Mouse (Mus musculus): ENCODE data around the gene Ebf4. TPM values are rescaled to one million over a fixed set of nuclear protein-coding genes. Genes with fewer than 3 reads are reported as not detected.

Gene Ebf4
- polyA plus RNA-seq, 1 experiment from 2014 or later = 3.6 TPM

- Histone ChIP-seq H3K9ac (ENCODE audit: low read length) (no peak overlapping the region), H3K36me3 (ENCODE audit: control insufficient read depth, insufficient read depth, low read length) (no peaks in the 10 kb centered on the region), H3K27me3 (replicated peaks; ENCODE audit: control insufficient read depth, insufficient read depth, low read length) (no peaks in the 10 kb centered on the region), H3K4me1 (replicated peaks; ENCODE audit: control insufficient read depth, insufficient read depth, low read length) (no peaks in the 10 kb centered on the region), H3K27ac (ENCODE audit: low read depth) (no peak overlapping the region), H3K4me3 (ENCODE audit: low read depth, low read length) (no peak overlapping the region), H3K4me2 (ENCODE audit: low read length) (no peak overlapping the region), H3K9me3 (ENCODE audit: control insufficient read depth, low read length) (peaks cover 3% of the 10 kb centered on the region; the same call in 1 of the 2 replicates)
- DNase-seq (ENCODE audit: low spot score) = no peak
- 74% methylated on average over 6 of the region's 6 CpGs for WGBS
- ATAC-seq (replicated peaks; ENCODE audit: low FRiP score, low TSS enrichment, low read depth) = no peak
Observed at GRCm38 (mm10) chr2:130383895-130384294, 88.9 kb downstream of the Ebf4 start.

- Histone ChIP-seq H3K27me3 (replicated peaks; ENCODE audit: control insufficient read depth, insufficient read depth, low read length) (no peaks in the 10 kb centered on the region), H3K9me3 (ENCODE audit: control insufficient read depth, low read length) (peaks cover 3% of the 10 kb centered on the region; the same call in 1 of the 2 replicates), H3K4me1 (replicated peaks; ENCODE audit: control insufficient read depth, insufficient read depth, low read length) (no peaks in the 10 kb centered on the region), H3K9ac (ENCODE audit: low read length) (no peak overlapping the region), H3K36me3 (ENCODE audit: control insufficient read depth, insufficient read depth, low read length) (peaks cover 7% of the 10 kb centered on the region), H3K27ac (ENCODE audit: low read depth) (no peak overlapping the region), H3K4me3 (ENCODE audit: low read depth, low read length) (no peak overlapping the region), H3K4me2 (ENCODE audit: low read length) (no peak overlapping the region)
- ATAC-seq (replicated peaks; ENCODE audit: low FRiP score, low TSS enrichment, low read depth) (no peak), DNase-seq (ENCODE audit: low spot score) (no peak)
- 92% methylated on average over 1 of the region's 1 CpGs for WGBS
Observed at GRCm38 (mm10) chr2:130386212-130386611, 91.2 kb downstream of the Ebf4 start.

DNA sequence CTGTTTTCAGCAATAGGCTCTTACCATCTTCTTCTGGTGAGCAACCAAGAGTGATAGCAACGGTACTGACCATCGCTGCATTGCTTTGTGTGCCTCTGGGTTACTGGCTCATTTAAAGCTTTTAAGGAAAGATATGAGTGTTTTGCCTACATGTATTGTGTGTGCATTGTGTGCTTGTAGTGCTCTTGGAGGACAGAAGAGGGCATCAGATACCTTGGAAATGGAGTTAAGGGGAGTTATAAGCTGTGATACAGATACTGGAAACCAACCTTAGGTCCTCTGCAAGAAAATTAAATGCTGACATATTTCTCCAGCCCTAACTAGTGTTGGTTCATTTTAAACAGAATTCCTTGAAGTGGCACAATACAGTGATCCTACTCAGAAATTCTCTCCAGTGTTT is 93.8 kb downstream of the Ebf4 start:
- Histone ChIP-seq H3K9me3 (ENCODE audit: control insufficient read depth, low read length) (peaks cover 3% of the 10 kb centered on the region; the same call in 1 of the 2 replicates), H3K9ac (ENCODE audit: low read length) (no peak overlapping the region), H3K4me2 (ENCODE audit: low read length) (no peak overlapping the region), H3K4me1 (replicated peaks; ENCODE audit: control insufficient read depth, insufficient read depth, low read length) (no peaks in the 10 kb centered on the region), H3K4me3 (ENCODE audit: low read depth, low read length) (no peak overlapping the region), H3K27ac (ENCODE audit: low read depth) (no peak overlapping the region), H3K27me3 (replicated peaks; ENCODE audit: control insufficient read depth, insufficient read depth, low read length) (no peaks in the 10 kb centered on the region), H3K36me3 (ENCODE audit: control insufficient read depth, insufficient read depth, low read length) (peaks cover 23% of the 10 kb centered on the region)
- no peak for ATAC-seq (replicated peaks; ENCODE audit: low FRiP score, low TSS enrichment, low read depth)
- WGBS = 77% methylated on average over 2 of the region's 2 CpGs
- DNase-seq (ENCODE audit: low spot score) = no peak

DNA sequence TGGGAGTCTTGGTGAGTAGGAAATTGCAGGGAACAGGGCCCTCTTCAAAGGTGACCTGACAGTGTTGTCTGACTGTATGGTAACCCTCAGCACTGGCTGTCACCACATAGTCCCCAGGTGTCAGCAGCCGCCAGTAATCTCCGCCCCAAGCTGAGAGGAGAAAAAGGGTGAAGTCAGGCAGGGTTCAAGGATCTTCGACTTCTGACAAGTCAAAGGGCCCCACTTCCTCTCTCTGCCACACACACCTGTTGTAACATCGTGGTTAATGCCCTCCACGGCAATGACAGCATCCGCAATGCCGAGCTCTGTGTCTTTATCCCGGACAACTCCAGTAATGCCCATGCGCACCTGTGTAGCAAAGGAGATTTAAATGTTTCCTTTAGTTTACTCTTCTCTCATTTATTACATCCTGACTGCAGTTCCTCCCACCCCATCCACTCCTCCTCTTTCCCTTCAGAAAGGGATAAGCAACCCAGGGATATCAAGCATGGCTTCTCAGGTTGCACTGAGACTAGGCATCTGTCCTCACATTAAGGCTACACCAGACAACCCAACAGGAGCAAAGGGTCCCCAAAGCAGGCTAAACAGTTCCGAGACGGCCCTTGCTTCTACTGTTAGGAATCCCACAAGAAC is 96.1 kb downstream of the Ebf4 start:
- DNase-seq (ENCODE audit: low spot score) = no peak
- H3K9ac ChIP-seq (ENCODE audit: low read length) = no peak overlapping the region
- no peaks in the 10 kb centered on the region for H3K9me3 ChIP-seq (ENCODE audit: control insufficient read depth, low read length)
- H3K4me1 ChIP-seq (replicated peaks; ENCODE audit: control insufficient read depth, insufficient read depth, low read length) = no peaks in the 10 kb centered on the region
- H3K4me3 ChIP-seq (ENCODE audit: low read depth, low read length) = no peak overlapping the region
- H3K4me2 ChIP-seq (ENCODE audit: low read length) = no peak overlapping the region
- 81% methylated on average over 11 of the region's 11 CpGs for WGBS
- no peaks in the 10 kb centered on the region for H3K27me3 ChIP-seq (replicated peaks; ENCODE audit: control insufficient read depth, insufficient read depth, low read length)
- H3K27ac ChIP-seq (ENCODE audit: low read depth) = no peak overlapping the region
- H3K36me3 ChIP-seq (ENCODE audit: control insufficient read depth, insufficient read depth, low read length) = peaks cover 36% of the 10 kb centered on the region
- no peak for ATAC-seq (replicated peaks; ENCODE audit: low FRiP score, low TSS enrichment, low read depth)

DNA sequence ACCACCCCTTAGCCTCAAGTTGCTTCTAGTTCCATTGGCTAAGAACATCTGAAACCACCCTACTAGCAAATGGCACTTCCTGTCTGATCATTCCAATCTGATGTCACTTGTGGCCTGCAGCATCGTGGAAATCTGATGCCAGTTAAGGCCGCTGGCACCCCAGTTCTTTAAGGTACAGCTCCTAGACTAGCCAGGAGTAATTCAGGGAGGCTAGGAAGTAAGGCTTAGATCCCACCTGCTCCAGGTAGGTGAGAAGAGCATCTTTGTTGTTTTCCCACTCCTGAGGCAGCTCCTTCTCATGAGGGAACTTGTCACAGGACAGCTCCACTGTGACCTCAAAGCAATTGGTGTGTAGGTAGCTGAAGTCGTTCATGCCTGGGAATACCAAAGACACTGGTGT is 97.9 kb downstream of the Ebf4 start:
- Histone ChIP-seq H3K36me3 (ENCODE audit: control insufficient read depth, insufficient read depth, low read length) (peaks cover 36% of the 10 kb centered on the region), H3K4me2 (ENCODE audit: low read length) (no peak overlapping the region), H3K4me1 (replicated peaks; ENCODE audit: control insufficient read depth, insufficient read depth, low read length) (peaks cover 7% of the 10 kb centered on the region; the same call in 1 of the 2 replicates), H3K9me3 (ENCODE audit: control insufficient read depth, low read length) (no peaks in the 10 kb centered on the region), H3K4me3 (ENCODE audit: low read depth, low read length) (no peak overlapping the region), H3K27me3 (replicated peaks; ENCODE audit: control insufficient read depth, insufficient read depth, low read length) (no peaks in the 10 kb centered on the region), H3K9ac (ENCODE audit: low read length) (no peak overlapping the region), H3K27ac (ENCODE audit: low read depth) (no peak overlapping the region)
- no peak for DNase-seq (ENCODE audit: low spot score)
- no peak for ATAC-seq (replicated peaks; ENCODE audit: low FRiP score, low TSS enrichment, low read depth)
- whole genome bisulfite sequencing = 85% methylated on average over 3 of the region's 3 CpGs

DNA sequence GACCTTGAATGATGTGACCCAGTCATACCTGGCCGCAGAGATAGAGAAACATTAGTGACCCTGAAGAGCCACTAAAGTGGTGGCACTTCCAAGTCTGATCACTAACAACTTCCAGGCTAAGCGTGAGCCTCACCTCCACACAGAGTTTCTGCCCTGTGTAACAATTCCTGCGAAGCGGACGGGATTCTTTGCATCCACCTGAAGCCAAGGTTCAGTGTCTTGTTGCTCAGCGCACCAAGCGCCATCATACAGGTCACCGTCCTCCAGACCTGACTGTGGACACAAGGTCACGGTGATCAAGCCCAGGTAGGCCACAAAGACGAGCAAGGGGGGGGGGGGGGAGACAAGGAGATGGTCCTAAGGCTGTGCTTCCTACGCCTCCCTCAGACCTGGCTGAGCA is 100.7 kb downstream of the Ebf4 start:
- 96% methylated on average over 11 of the region's 11 CpGs for WGBS

DNA sequence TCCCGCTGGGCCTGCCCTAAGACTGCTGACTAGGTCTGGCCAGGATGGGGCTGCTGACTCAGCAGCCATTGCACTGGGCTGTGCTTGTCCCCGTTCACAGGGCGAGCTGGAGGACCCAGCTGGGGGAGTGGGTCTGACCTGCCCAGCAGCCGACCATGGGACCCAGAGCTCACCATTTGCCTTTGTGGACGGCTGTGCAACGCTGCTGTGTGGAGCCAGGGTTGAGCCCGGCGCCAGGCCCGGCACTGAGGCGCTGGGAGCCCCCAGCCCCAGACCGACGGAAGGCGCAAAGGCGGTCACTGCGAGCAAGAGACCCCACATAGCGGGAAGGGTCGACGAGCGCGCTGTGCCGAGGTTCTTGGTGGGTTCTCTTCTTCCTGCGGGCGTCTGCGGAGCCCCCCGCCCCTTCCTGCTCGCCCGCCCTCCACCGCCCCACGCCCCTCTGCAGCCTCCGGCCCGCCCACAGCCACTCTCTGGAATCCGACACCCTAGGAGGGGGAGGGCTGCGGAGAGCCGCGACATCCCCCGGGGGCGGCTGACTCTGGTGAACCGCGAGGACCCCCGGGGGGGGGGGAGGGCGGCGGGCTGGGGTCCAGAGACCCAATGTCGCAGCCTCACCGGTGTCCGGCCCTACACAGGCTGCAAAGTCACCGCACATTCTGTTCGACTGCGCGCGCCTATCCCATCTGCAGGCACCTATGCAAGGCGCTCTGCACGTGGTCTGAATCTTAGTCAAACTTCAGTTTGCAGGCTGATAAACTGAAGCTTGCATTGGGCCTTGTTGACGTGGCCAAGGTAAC is 102.4 kb downstream of the Ebf4 start, which contains the start of gene Cpxm1:
Gene Cpxm1 (minus strand): TSS at position 389 of the 800 bp plus-strand sequence.
- Histone ChIP-seq H3K4me2 (ENCODE audit: low read length) (peak within 1 kb of the TSS; percentile 81), H3K9ac (ENCODE audit: low read length) (peak within 1 kb of the TSS; percentile 60), H3K27me3 (replicated peaks; ENCODE audit: control insufficient read depth, insufficient read depth, low read length) (no peaks in the 10 kb centered on the region; the same call in 1 of the 2 replicates), H3K4me1 (replicated peaks; ENCODE audit: control insufficient read depth, insufficient read depth, low read length) (peaks cover 9% of the 10 kb centered on the region; the same call in 1 of the 2 replicates), H3K4me3 (ENCODE audit: low read depth, low read length) (peak within 1 kb of the TSS; percentile 61), H3K27ac (ENCODE audit: low read depth) (peak within 1 kb of the TSS; percentile 24; the same call in 1 of the 2 replicates), H3K9me3 (ENCODE audit: control insufficient read depth, low read length) (no peaks in the 10 kb centered on the region), H3K36me3 (ENCODE audit: control insufficient read depth, insufficient read depth, low read length) (peaks cover 27% of the 10 kb centered on the region)
- under 1% methylated on average over 43 of the region's 53 CpGs for WGBS
- ATAC-seq (replicated peaks; ENCODE audit: low FRiP score, low TSS enrichment, low read depth) (peak; percentile 93), DNase-seq (ENCODE audit: low spot score) (peak; percentile 87)

More for the DNA sequence above, 100.7 kb downstream of the Ebf4 start:
- DNase-seq (ENCODE audit: low spot score) (no peak), ATAC-seq (replicated peaks; ENCODE audit: low FRiP score, low TSS enrichment, low read depth) (no peak)
- no peak overlapping the region for H3K4me3 ChIP-seq (ENCODE audit: low read depth, low read length)
- no peak overlapping the region for H3K27ac ChIP-seq (ENCODE audit: low read depth)
- H3K36me3 ChIP-seq (ENCODE audit: control insufficient read depth, insufficient read depth, low read length) = peaks cover 32% of the 10 kb centered on the region
- peaks cover 9% of the 10 kb centered on the region; the same call in 1 of the 2 replicates for H3K4me1 ChIP-seq (replicated peaks; ENCODE audit: control insufficient read depth, insufficient read depth, low read length)
- H3K27me3 ChIP-seq (replicated peaks; ENCODE audit: control insufficient read depth, insufficient read depth, low read length) = no peaks in the 10 kb centered on the region; the same call in 1 of the 2 replicates
- no peak overlapping the region for H3K4me2 ChIP-seq (ENCODE audit: low read length)
- H3K9ac ChIP-seq (ENCODE audit: low read length) = no peak overlapping the region
- no peaks in the 10 kb centered on the region for H3K9me3 ChIP-seq (ENCODE audit: control insufficient read depth, low read length)

DNA sequence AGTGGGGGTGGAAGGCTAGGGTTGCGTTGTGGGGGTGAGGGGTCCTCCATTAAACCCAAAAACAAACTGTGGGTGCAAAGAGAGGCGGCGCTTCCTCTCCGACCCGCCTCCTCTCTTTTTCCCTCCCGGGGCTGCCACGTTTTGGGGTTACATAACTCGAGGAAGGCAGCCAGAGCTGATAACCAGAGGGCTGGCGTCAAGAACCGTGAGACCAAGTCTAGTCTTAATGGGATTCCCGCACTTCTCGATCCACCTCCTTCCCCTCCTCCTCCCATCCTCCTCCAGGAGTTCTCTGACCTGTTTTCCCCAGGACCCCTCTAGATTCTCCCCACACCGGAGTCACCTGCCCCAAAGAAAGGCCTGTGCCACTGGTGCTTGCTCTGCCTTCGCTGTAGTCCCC is 103.1 kb downstream of the Ebf4 start:
- Histone ChIP-seq H3K27ac (ENCODE audit: low read depth) (no peak overlapping the region), H3K4me1 (replicated peaks; ENCODE audit: control insufficient read depth, insufficient read depth, low read length) (peaks cover 9% of the 10 kb centered on the region; the same call in 1 of the 2 replicates), H3K4me2 (ENCODE audit: low read length) (peak overlapping the region; percentile 81), H3K36me3 (ENCODE audit: control insufficient read depth, insufficient read depth, low read length) (peaks cover 19% of the 10 kb centered on the region), H3K27me3 (replicated peaks; ENCODE audit: control insufficient read depth, insufficient read depth, low read length) (no peaks in the 10 kb centered on the region; the same call in 1 of the 2 replicates), H3K9me3 (ENCODE audit: control insufficient read depth, low read length) (no peaks in the 10 kb centered on the region), H3K9ac (ENCODE audit: low read length) (peak overlapping the region; percentile 60), H3K4me3 (ENCODE audit: low read depth, low read length) (peak overlapping the region; percentile 61; the same call in 1 of the 2 replicates)
- ATAC-seq (replicated peaks; ENCODE audit: low FRiP score, low TSS enrichment, low read depth) (no peak), DNase-seq (ENCODE audit: low spot score) (no peak)
- WGBS = 15% methylated on average over 14 of the region's 14 CpGs

Measured in intestine, embryonic 14.5 days (tissue).